Comparison of ENCODE assay signal across 11 mouse cellular contexts in genomic region chr11:66912531-66913458, GRCm38 (mm10). TPM values are rescaled to one million over a fixed set of nuclear protein-coding genes. Genes with fewer than 3 reads are reported as not detected.
DNase-seq lines count a peak whose midpoint lies in the region; ATAC-seq lines count a peak whose summit lies in the region.
"Had no signal": no experiment of that assay in that cellular context is flagged by ENCODE, and none has a peak within 500 bp of the region (broad histone marks: within the 10 kb centered on the region; RNA-seq: fewer than 3 reads in every experiment).

No protein-coding gene starts in this region.

- no peak overlapping the region for H3K27ac ChIP-seq in kidney, embryonic 15.5 days
- H3K27ac ChIP-seq: hindbrain, embryonic 13.5 days; limb, embryonic 15.5 days had no signal

- WGBS in kidney, embryonic 15.5 days = 55% methylated on average over 17 of the region's 17 CpGs

- no peak overlapping the region for H3K4me3 ChIP-seq in kidney, embryonic 15.5 days (replicated peaks)
- H3K4me3 ChIP-seq: hindbrain, embryonic 13.5 days; limb, embryonic 15.5 days had no signal

- H3K36me3 ChIP-seq in kidney, embryonic 15.5 days = no peaks in the 10 kb centered on the region
- H3K36me3 ChIP-seq: hindbrain, embryonic 13.5 days; limb, embryonic 15.5 days had no signal

- H3K4me1 ChIP-seq in kidney, embryonic 15.5 days = no peaks in the 10 kb centered on the region
- H3K4me1 ChIP-seq: hindbrain, embryonic 13.5 days had no signal

- H3K9me3 ChIP-seq in kidney, embryonic 15.5 days (replicated peaks) = no peaks in the 10 kb centered on the region
- H3K9me3 ChIP-seq: hindbrain, embryonic 13.5 days; limb, embryonic 15.5 days had no signal

- no peak overlapping the region for H3K4me2 ChIP-seq in kidney, embryonic 15.5 days
- H3K4me2 ChIP-seq: hindbrain, embryonic 13.5 days; limb, embryonic 15.5 days had no signal

- no peaks in the 10 kb centered on the region; the same call in 1 of the 2 replicates for H3K27me3 ChIP-seq in kidney, embryonic 15.5 days
- H3K27me3 ChIP-seq: hindbrain, embryonic 13.5 days had no signal

- ATAC-seq in kidney, embryonic 15.5 days (replicated peaks; ENCODE audit: low FRiP score) = peak; percentile 43; the same call in 1 of the 2 replicates
- ATAC-seq in granulocyte monocyte progenitor cell, adult 5-6 weeks (replicated peaks; ENCODE audit: poor library complexity, severe bottlenecking) = no peak

- DNase-seq in kidney, postnatal 25 days = no peak
- peak; percentile 63 for DNase-seq in R1 (ENCODE audit: low read depth, low spot score)
- DNase-seq in heart, postnatal 10 days = peak; percentile 66 to 72
- peak; percentile 13 for DNase-seq in lung, postnatal 36 days
- DNase-seq in gastrocnemius, postnatal 4 days (ENCODE audit: low spot score in 2 of 2) = no peak
- no peak for DNase-seq in adrenal gland, adult 8-10 months
- DNase-seq: thymus, postnatal 4 days had no signal

- intact Hi-C loops in heart, postnatal 10 days (cut with DNase I) = no loop called here

- H3K9ac ChIP-seq in kidney, embryonic 15.5 days = no peak overlapping the region
- H3K9ac ChIP-seq: hindbrain, embryonic 13.5 days; limb, embryonic 15.5 days had no signal

RNA-seq across cellular contexts. Expression of gene Pirt, which starts 1.0 kb away (rescaled TPM):
- 0.50 and 1.4 TPM in 2 replicates for polyA plus RNA-seq in kidney, embryonic 15.5 days (2015; fragmentation: Nextera tagmentation; extraction: Ambion mirVana)
- total RNA-seq in heart, postnatal 10 days (2021) = 10 to 100 TPM; 23.7 to 29.9 TPM
- not detected in 2 replicates for total RNA-seq in granulocyte monocyte progenitor cell, adult 5-6 weeks (2014; fragmentation: Nextera tagmentation)
- total RNA-seq in granulocyte monocyte progenitor cell, adult 5-6 weeks (2017) = not detected in 2 replicates
- total RNA-seq in gastrocnemius, postnatal 4 days (2021) = under 1 TPM; 0.05 to 0.12 TPM
- 10 to 100 TPM in 3 of 4 experiments, 1 to 10 TPM in 1; 9.3 to 20.8 (median 14.1) TPM for total RNA-seq in adrenal gland, adult 8-10 months (2022)

RNA-seq across cellular contexts. Expression of gene Tmem238l, which starts 43.6 kb away (rescaled TPM):
- 0.36 TPM in 1 of 2 replicates, not detected in the other for polyA plus RNA-seq in kidney, embryonic 15.5 days (2015; fragmentation: Nextera tagmentation; extraction: Ambion mirVana)
- total RNA-seq in heart, postnatal 10 days (2021) = under 1 TPM; 0.34 to 0.55 TPM
- total RNA-seq in granulocyte monocyte progenitor cell, adult 5-6 weeks (2014; fragmentation: Nextera tagmentation) = not detected in 2 replicates
- total RNA-seq in granulocyte monocyte progenitor cell, adult 5-6 weeks (2017) = not detected in 2 replicates
- total RNA-seq in gastrocnemius, postnatal 4 days (2021) = not detected
- total RNA-seq in adrenal gland, adult 8-10 months (2022) = not detected
- polyA plus RNA-seq: hindbrain, embryonic 13.5 days had no signal

Comparison
In these comparisons a context has a peak if more than half of its experiments do, and no peak if none do; other contexts are left out.
1. DNase-seq: peak in R1 (single experiment), heart, postnatal 10 days (2 of 2) and lung, postnatal 36 days (single experiment); none in kidney, postnatal 25 days (0 of 2), gastrocnemius, postnatal 4 days (0 of 2) and adrenal gland, adult 8-10 months (single experiment).
2. RNA of gene Pirt, which starts 1.0 kb away (total RNA-seq): 23.7 to 29.9 TPM in heart, postnatal 10 days and 9.3 to 20.8 TPM in adrenal gland, adult 8-10 months; 0.05 to 0.12 TPM in gastrocnemius, postnatal 4 days and not detected in granulocyte monocyte progenitor cell, adult 5-6 weeks; every median in the first group is over 4 times any median in the second.